ENCODE assay signal across 10 mouse cellular contexts in genomic region chr6:22354675-22355074, GRCm38 (mm10). TPM values are rescaled to one million over a fixed set of nuclear protein-coding genes. Genes with fewer than 3 reads are reported as not detected.
DNase-seq lines count a peak whose midpoint lies in the region; ATAC-seq and TF ChIP-seq lines count a peak whose summit lies in the region.
"Had no signal": no experiment of that assay in that cellular context is flagged by ENCODE, and none has a peak within 500 bp of the region (broad histone marks: within the 10 kb centered on the region; RNA-seq: fewer than 3 reads in every experiment).

No protein-coding gene starts in this region.

- H3K36me3 ChIP-seq in kidney, embryonic 15.5 days: no peaks in the 10 kb centered on the region
- no peaks in the 10 kb centered on the region for H3K36me3 ChIP-seq in embryonic facial prominence, embryonic 11.5 days (replicated peaks; ENCODE audit: control insufficient read depth, insufficient read depth, low read depth, low read length)
- H3K36me3 ChIP-seq in hindbrain, postnatal 0 days (ENCODE audit: insufficient read depth, low read length): no peaks in the 10 kb centered on the region
- no peaks in the 10 kb centered on the region for H3K36me3 ChIP-seq in midbrain, embryonic 15.5 days (replicated peaks)

- H3K4me2 ChIP-seq in kidney, embryonic 15.5 days: peak overlapping the region; percentile 67
- peak overlapping the region; percentile 3; the same call in 1 of the 2 replicates for H3K4me2 ChIP-seq in embryonic facial prominence, embryonic 11.5 days (ENCODE audit: low read depth, low read length)
- H3K4me2 ChIP-seq in hindbrain, postnatal 0 days (ENCODE audit: low read depth, low read length): peak overlapping the region; percentile 62
- peak overlapping the region; percentile 70 for H3K4me2 ChIP-seq in midbrain, embryonic 15.5 days

- no peaks in the 10 kb centered on the region; the same call in 1 of the 2 replicates for H3K9me3 ChIP-seq in kidney, embryonic 15.5 days (replicated peaks)
- no peaks in the 10 kb centered on the region for H3K9me3 ChIP-seq in embryonic facial prominence, embryonic 11.5 days (replicated peaks; ENCODE audit: control insufficient read depth, low read length)
- H3K9me3 ChIP-seq in hindbrain, postnatal 0 days (ENCODE audit: low read length): 0 out of 2 replicates have a peak, but pooled peaks cover 2% of the 10 kb centered on the region
- peaks cover 3% of the 10 kb centered on the region; the same call in 1 of the 2 replicates for H3K9me3 ChIP-seq in midbrain, embryonic 15.5 days

- 63% methylated on average over 7 of the region's 7 CpGs for WGBS in kidney, embryonic 15.5 days
- 67% methylated on average over 7 of the region's 7 CpGs for WGBS in embryonic facial prominence, embryonic 11.5 days
- whole genome bisulfite sequencing in hindbrain, postnatal 0 days: 75% methylated on average over 7 of the region's 7 CpGs
- WGBS in midbrain, embryonic 15.5 days: 73% methylated on average over 7 of the region's 7 CpGs

- H3K27me3 ChIP-seq in kidney, embryonic 15.5 days: no peaks in the 10 kb centered on the region
- no peaks in the 10 kb centered on the region for H3K27me3 ChIP-seq in embryonic facial prominence, embryonic 11.5 days (ENCODE audit: control insufficient read depth, insufficient read depth, low read length)
- no peaks in the 10 kb centered on the region for H3K27me3 ChIP-seq in hindbrain, postnatal 0 days (ENCODE audit: insufficient read depth, low read length)
- no peaks in the 10 kb centered on the region for H3K27me3 ChIP-seq in midbrain, embryonic 15.5 days (replicated peaks)
- H3K27me3 ChIP-seq: Patski had no signal

- H3K4me1 ChIP-seq in kidney, embryonic 15.5 days: peaks cover 43% of the 10 kb centered on the region
- no peaks in the 10 kb centered on the region for H3K4me1 ChIP-seq in embryonic facial prominence, embryonic 11.5 days (ENCODE audit: control insufficient read depth, insufficient read depth, low read length)
- H3K4me1 ChIP-seq in hindbrain, postnatal 0 days (ENCODE audit: insufficient read depth, low read length): peaks cover 7% of the 10 kb centered on the region
- peaks cover 17% of the 10 kb centered on the region for H3K4me1 ChIP-seq in midbrain, embryonic 15.5 days

- no peak for DNase-seq in kidney, adult 18-20 months
- DNase-seq in embryonic facial prominence, embryonic 11.5 days (ENCODE audit: low spot score): no peak
- no peak for DNase-seq in hindbrain, postnatal 0 days (ENCODE audit: low spot score)
- no peak for DNase-seq in testis, postnatal 14 days (ENCODE audit: low spot score)
- no peak for DNase-seq in thymus, postnatal 10 days (ENCODE audit: low spot score in 2 of 2)
- no peak for DNase-seq in ovary, postnatal 10 days (ENCODE audit: low spot score)
- DNase-seq: gastrocnemius, postnatal 14 days had no signal

- H3K9ac ChIP-seq in kidney, embryonic 15.5 days: no peak overlapping the region
- no peak overlapping the region for H3K9ac ChIP-seq in embryonic facial prominence, embryonic 11.5 days (replicated peaks; ENCODE audit: low read length)
- no peak overlapping the region for H3K9ac ChIP-seq in hindbrain, postnatal 0 days (replicated peaks; ENCODE audit: low read length)
- H3K9ac ChIP-seq in midbrain, embryonic 15.5 days: no peak overlapping the region

- peak overlapping the region; percentile 88 for H3K4me3 ChIP-seq in kidney, embryonic 15.5 days (replicated peaks)
- no peak overlapping the region for H3K4me3 ChIP-seq in embryonic facial prominence, embryonic 11.5 days (ENCODE audit: low read depth, low read length)
- peak overlapping the region; percentile 84 for H3K4me3 ChIP-seq in hindbrain, postnatal 0 days (ENCODE audit: low read length)
- H3K4me3 ChIP-seq in midbrain, embryonic 15.5 days: peak overlapping the region; percentile 94; the same call in 1 of the 2 replicates

- no peak for TF ChIP-seq CTCF in hindbrain, postnatal 0 days (IDR thresholded peaks at IDR 0.05; ENCODE audit: low read depth)

- ATAC-seq in kidney, embryonic 15.5 days (replicated peaks; ENCODE audit: low FRiP score): no peak
- no peak for ATAC-seq in embryonic facial prominence, embryonic 11.5 days (replicated peaks; ENCODE audit: insufficient number of reproducible peaks, low FRiP score, low TSS enrichment, low read depth)
- no peak for ATAC-seq in hindbrain, postnatal 0 days
- ATAC-seq in midbrain, embryonic 15.5 days (replicated peaks): no peak

- H3K27ac ChIP-seq in kidney, embryonic 15.5 days: no peak overlapping the region
- no peak overlapping the region for H3K27ac ChIP-seq in embryonic facial prominence, embryonic 11.5 days (replicated peaks; ENCODE audit: low read depth, low read length)
- H3K27ac ChIP-seq in hindbrain, postnatal 0 days: no peak overlapping the region
- no peak overlapping the region for H3K27ac ChIP-seq in midbrain, embryonic 15.5 days

RNA-seq across cellular contexts. Expression of gene Fam3c, which starts 1.4 kb away (rescaled TPM):
- polyA plus RNA-seq in kidney, embryonic 15.5 days (2015; fragmentation: Nextera tagmentation; extraction: Ambion mirVana): 56.6 and 59.0 TPM in 2 replicates
- polyA plus RNA-seq in embryonic facial prominence, embryonic 11.5 days (2014; fragmentation: Nextera tagmentation; extraction: Ambion mirVana): 43.1 and 47.0 TPM in 2 replicates
- total RNA-seq in hindbrain, postnatal 0 days (2014; rRNA removed): 34.8 and 55.1 TPM in 2 replicates
- polyA plus RNA-seq in hindbrain, postnatal 0 days (2015; fragmentation: Nextera tagmentation; extraction: Ambion mirVana): 116 and 122 TPM in 2 replicates
- 77.8 and 79.4 TPM in 2 replicates for polyA plus RNA-seq in midbrain, embryonic 15.5 days (2015; fragmentation: Nextera tagmentation; extraction: Ambion mirVana)

Comparison
In these comparisons a context has a peak if more than half of its experiments do, and no peak if none do; other contexts are left out.
1. H3K4me2 ChIP-seq: peak in every context shown above with its lines; median percentile 70 in midbrain, embryonic 15.5 days; 67 in kidney, embryonic 15.5 days; 62 in hindbrain, postnatal 0 days; 3 in embryonic facial prominence, embryonic 11.5 days.